Mouse (Mus musculus): ENCODE measurements around the gene Olfr373.
"Not testable (repeated sequence)": the region's sequence is repeated elsewhere in the genome, so short reads cannot be mapped to it uniquely, and the experiment has no call there.

Gene Olfr373

GRCm38 (mm10) chr8:72082877-72083276 lies at the start of gene Olfr373:
Gene Olfr373, plus strand, starts transcription at chr8:72083177.
- DNase-seq, result not testable (repeated sequence)

- not testable (repeated sequence) for DNase-seq
Observed at GRCm38 (mm10) chr8:72040918-72041317, 42.1 kb upstream of the Olfr373 start, which contains the start of gene Olfr372. Gene Olfr372, plus strand, starts transcription at chr8:72041218.

- no peak for DNase-seq
Observed at GRCm38 (mm10) chr8:72042493-72042892, 40.5 kb upstream of the Olfr373 start.

- DNase-seq, result not testable (repeated sequence)
Observed at GRCm38 (mm10) chr8:72054633-72055032, 28.3 kb upstream of the Olfr373 start.

GRCm38 (mm10) chr8:72057643-72058042 lies 25.3 kb upstream of the Olfr373 start:
- DNase-seq, result not testable (repeated sequence)

DNA sequence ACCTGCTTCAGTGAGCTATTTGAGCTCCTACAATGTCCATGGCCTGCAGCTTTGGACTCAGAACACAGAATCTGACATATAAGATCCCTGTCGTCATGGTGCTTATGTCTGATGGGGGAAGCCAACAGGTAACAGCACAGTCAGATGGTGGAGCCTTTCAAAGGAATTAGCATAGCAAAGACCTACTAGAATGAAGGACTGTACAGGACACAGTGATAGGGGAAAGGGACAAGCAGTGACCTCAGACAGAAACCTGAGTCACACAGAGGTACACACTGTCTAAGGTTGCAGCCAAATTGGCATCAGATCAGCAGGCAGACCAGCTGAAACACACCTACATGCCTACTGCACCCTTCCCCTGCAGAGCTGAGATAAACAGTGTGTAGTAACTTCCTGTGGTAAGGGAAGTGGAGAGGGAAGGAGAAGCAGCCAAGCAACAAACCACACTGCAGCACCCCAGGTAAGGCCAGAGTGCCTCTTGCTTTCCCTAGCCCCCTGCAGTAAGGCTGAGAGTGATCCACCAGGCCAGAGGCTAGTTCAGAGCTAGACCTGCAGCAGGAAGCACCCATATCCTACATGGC lies 16.1 kb upstream of the Olfr373 start:
- not testable (repeated sequence) for DNase-seq

DNA sequence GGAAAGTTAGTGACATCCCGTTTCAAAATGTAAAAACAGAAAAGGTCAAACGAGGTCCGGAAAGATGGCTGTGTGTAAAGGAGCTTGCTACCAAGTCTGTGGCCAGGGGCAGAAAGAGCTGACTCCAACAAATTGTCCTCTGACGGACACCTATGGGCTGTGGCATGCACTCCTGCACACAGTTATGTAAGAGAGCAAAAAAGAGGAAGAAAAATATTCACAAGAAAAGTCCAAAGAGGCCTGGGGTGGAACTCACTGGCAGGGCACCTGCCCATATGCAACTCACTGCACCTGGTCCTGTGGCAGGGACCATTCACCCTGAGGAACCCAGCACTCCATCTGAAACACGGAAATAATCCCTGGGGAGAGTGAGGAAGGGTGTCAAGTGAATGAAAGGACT lies 1.8 kb downstream of the Olfr373 start:
- no peak for DNase-seq

- DNase-seq, result not testable (repeated sequence)
Observed at GRCm38 (mm10) chr8:72087611-72088010, 4.6 kb downstream of the Olfr373 start.

DNA sequence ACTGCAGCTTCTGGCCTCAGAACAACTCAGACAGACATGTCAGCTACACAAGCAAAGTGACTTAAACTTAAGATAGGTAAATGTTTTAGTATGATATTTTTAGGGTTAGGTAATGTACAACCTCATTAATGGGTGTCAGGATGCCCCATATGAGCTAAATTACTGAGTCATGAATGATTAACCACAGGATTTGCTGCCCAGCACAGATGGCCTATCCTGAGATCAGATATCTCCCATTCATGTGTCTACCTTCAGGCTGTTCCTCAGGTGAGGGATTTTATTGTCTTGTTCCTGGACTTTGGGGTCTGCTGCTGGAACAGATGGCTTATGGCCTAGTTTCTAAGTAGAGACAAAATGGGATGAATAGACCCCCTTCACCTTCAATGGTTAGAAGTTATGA lies 13.7 kb downstream of the Olfr373 start:
- not testable (repeated sequence) for DNase-seq

GRCm38 (mm10) chr8:72099377-72100103 lies 16.6 kb downstream of the Olfr373 start:
- peak; percentile 32 to 58 for DNase-seq

DNA sequence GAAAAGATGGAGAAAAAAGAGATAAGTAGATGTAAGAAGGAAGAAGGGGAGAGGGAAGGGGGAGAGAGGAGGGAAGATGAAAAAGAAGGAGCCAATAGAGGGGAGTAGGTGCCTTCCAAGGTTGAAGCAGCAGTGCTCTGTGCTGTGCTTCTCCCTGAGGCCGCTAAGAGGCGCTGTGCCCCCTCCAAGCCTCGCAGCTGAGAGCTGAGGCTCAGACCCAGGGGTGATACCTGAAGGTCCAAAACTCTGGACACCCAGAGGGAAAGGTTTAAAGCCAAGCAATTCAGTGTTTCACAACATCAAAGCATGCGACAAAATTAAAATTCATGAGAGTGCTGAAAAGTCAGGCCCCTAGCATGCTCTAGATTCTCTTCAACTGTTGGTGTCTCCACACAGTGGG lies 22.2 kb downstream of the Olfr373 start:
- no peak for DNase-seq

DNA sequence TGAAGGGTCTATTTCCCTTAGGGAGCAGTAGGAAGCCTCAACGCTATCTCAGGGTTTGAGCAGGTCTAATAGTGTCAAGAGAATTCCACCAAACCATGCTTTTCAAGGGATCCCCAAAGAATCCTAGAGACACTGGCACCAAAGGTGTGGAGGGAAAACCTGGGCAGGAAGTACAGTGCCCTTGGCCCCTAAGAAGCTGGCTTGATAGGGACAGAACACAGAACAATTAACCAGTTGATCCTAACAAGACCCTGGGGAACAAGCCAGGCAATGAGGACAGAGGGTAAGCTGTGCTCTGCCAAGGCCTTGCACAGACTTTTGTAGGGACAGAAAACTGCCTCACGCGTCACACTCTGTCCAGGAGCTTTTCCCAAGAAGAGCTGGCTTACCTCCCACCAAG lies 23.8 kb downstream of the Olfr373 start, which contains the start of gene Olfr374:
Olfr374 (plus strand) TSS at position 301 of the 400 bp plus-strand sequence.
- no peak for DNase-seq

DNA sequence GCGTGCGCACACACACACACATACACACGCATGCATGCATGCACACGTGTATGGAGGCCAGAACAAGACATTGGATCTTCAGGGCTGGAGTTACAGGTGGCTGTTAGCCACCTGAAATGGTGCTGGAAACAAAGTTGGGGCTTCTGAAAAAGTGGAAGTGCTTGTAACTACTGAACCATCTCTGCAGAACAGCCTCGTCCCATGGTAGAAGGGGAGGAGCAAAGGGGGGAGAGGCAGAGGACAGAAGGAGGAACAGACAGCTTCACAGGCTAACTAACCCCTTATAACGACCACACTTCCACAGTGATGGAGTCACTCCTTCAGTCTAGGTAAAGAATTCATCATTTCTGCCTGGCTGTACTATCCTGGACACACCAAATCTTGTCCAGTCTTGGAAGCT lies 27.9 kb downstream of the Olfr373 start:
- no peak for DNase-seq

DNA sequence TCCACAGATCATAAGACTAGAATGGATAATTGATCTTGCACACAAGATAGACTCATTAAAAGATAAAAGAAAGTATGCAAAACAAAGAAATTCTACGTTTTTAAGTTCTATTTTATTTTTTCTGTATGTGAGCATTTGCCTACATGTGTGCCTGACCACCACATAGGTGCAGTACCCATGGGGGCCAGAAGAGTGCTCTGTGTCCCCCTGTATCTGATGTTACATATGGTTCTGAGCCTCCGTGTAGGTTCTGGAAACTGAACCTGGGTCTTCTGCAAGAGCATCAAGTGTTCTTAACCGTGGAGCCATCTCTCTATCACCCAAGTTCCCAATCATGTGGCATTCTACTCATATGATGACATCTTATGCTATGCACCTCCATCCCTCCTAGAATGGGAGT lies 29.5 kb downstream of the Olfr373 start:
- no peak for DNase-seq

DNA sequence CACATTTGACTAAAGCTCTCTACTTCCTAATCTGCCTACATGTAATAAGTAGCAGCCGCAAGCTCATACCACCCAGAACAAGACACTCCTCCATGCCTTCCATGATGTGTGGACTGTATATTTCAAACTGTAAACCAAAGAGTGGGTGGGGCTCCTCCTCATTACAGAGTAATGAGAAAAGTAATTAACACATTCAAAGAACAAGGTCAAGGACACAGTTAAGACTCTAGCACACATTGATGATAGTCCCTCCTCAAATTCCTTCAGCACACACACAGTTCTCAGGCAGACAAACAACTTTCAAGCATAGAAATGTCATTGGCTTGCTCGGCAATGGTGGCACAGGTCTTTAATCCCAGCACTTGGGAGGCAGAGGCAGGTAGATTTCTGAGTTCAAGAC lies 32.2 kb downstream of the Olfr373 start:
- no peak for DNase-seq

GRCm38 (mm10) chr8:72118616-72119015 lies 35.6 kb downstream of the Olfr373 start:
- DNase-seq, result no peak

DNA sequence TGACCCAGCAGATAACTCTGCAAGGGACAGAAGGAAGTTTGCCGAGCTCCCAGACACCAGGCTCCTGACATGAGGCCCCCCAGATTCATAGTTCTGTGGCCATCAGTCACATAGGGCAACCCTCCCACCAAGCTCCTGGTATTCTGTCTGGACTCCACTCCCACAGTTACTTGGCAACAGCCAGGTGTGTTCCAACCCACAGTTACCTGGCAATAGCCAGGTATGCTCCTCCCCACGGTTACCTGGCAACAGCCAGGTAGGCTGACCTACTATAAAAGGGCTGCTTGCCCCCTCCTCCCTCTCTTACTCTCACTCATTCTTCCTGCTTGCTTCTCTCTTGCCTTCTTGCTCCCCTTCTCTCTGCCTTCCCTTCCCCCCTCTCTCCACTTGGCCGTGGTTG lies 38.5 kb downstream of the Olfr373 start:
- DNase-seq, result not testable (repeated sequence)

GRCm38 (mm10) chr8:72121997-72122396 lies 39.0 kb downstream of the Olfr373 start:
- DNase-seq, result no peak

- DNase-seq, result no peak
Observed at GRCm38 (mm10) chr8:72127834-72128233, 44.9 kb downstream of the Olfr373 start.

- peak; percentile 56 to 83 for DNase-seq
Observed at GRCm38 (mm10) chr8:72131251-72131650, 48.3 kb downstream of the Olfr373 start.

DNA sequence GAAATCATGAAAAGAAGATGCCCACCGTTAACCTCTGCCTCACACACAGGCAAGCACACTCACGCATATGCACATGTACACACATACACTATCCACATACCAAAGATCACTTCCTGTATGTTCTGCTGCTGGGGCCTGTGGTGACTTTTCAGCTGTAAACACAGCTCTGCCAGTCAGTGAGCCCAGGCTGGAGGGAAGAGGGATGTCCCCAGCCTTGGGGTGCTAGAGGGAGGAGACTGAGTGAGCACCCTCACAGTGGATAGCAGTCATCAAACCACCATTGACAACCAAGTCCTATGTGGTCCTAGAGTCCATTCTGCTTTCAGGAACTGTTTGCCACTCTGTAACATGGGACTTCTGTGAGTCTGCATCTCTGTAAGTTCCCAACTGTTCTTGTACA lies 48.9 kb downstream of the Olfr373 start:
- DNase-seq, result no peak

- DNase-seq, result no peak
Observed at GRCm38 (mm10) chr8:72132417-72132816, 49.4 kb downstream of the Olfr373 start.

DNA sequence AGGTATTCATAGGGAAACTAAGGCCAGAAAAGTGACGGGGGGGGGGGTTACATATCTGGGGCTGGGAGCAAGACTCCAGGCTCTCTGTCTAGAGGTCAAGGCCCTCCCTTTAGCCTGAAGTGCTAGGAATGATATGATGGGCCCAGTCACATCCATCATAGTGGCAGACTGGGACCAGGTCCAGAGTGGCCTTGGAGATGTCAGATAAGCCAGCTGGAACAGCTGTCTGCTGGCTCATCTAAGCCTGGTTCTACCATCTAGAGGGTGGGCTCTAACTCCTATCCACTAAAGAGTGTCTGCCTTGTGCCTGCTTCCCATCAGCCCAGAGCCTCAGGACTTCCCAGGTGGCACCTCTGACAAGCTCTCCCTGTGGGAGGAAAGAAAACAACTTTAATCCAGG lies 49.9 kb downstream of the Olfr373 start:
- peak; percentile 61 for DNase-seq

- DNase-seq, result no peak
Observed at GRCm38 (mm10) chr8:72133507-72133906, 50.5 kb downstream of the Olfr373 start.
